Mouse (Mus musculus): Measurements from ENCODE around the gene Aqp2. TPM values are rescaled to one million over a fixed set of nuclear protein-coding genes. Genes with fewer than 3 reads are reported as not detected.

Aqp2 gene
- polyA plus RNA-seq, 1 experiment from 2014 or later: not detected

GRCm38 (mm10) chr15:99594951-99595350 is 16.1 kb downstream of the Aqp2 start:
- Histone ChIP-seq H3K27ac (no peak overlapping the region), H3K27me3 (peaks cover 67% of the 10 kb centered on the region), H3K36me3 (no peaks in the 10 kb centered on the region), H3K4me1 (replicated peaks) (peaks cover 43% of the 10 kb centered on the region), H3K9ac (peak overlapping the region; percentile 35; the same call in 1 of the 2 replicates), H3K4me2 (no peak overlapping the region), H3K4me3 (no peak overlapping the region), H3K9me3 (no peaks in the 10 kb centered on the region)
- no peak for ATAC-seq (ENCODE audit: low FRiP score)
- WGBS: 91% methylated on average over 10 of the region's 10 CpGs

- H3K27me3 ChIP-seq: peaks cover 65% of the 10 kb centered on the region
- H3K36me3 ChIP-seq: no peaks in the 10 kb centered on the region
- 0% methylated on average over 7 of the region's 7 CpGs for WGBS
- ATAC-seq (ENCODE audit: low FRiP score): peak; percentile 88
- H3K4me2 ChIP-seq: peak overlapping the region; percentile 18; the same call in 1 of the 2 replicates
- no peak overlapping the region for H3K9ac ChIP-seq
- H3K4me3 ChIP-seq: no peak overlapping the region
- peak overlapping the region; percentile 66 for H3K27ac ChIP-seq
- no peaks in the 10 kb centered on the region for H3K9me3 ChIP-seq
- H3K4me1 ChIP-seq (replicated peaks): peaks cover 46% of the 10 kb centered on the region
These were observed 17.3 kb downstream of the Aqp2 start for GRCm38 (mm10) chr15:99596056-99596687.

GRCm38 (mm10) chr15:99596841-99597240 is 18.0 kb downstream of the Aqp2 start:
- Histone ChIP-seq H3K27ac (peak overlapping the region; percentile 66), H3K4me1 (replicated peaks) (peaks cover 52% of the 10 kb centered on the region), H3K36me3 (no peaks in the 10 kb centered on the region)

GRCm38 (mm10) chr15:99597596-99597995 is 18.7 kb downstream of the Aqp2 start:
- Histone ChIP-seq H3K4me1 (replicated peaks) (peaks cover 53% of the 10 kb centered on the region), H3K9me3 (no peaks in the 10 kb centered on the region), H3K36me3 (no peaks in the 10 kb centered on the region), H3K9ac (no peak overlapping the region), H3K27ac (no peak overlapping the region), H3K27me3 (peaks cover 51% of the 10 kb centered on the region), H3K4me3 (no peak overlapping the region), H3K4me2 (no peak overlapping the region)
- WGBS: 53% methylated on average over 8 of the region's 8 CpGs
- ATAC-seq (ENCODE audit: low FRiP score): no peak

More at GRCm38 (mm10) chr15:99596841-99597240, 18.0 kb downstream of the Aqp2 start:
- Histone ChIP-seq H3K9me3 (no peaks in the 10 kb centered on the region), H3K27me3 (peaks cover 59% of the 10 kb centered on the region), H3K4me2 (no peak overlapping the region), H3K9ac (no peak overlapping the region), H3K4me3 (no peak overlapping the region)
- 65% methylated on average over 7 of the region's 7 CpGs for WGBS
- ATAC-seq (ENCODE audit: low FRiP score): no peak

GRCm38 (mm10) chr15:99599245-99600070 is 20.6 kb downstream of the Aqp2 start:
- ATAC-seq (ENCODE audit: low FRiP score): peak; percentile 19; the same call in 1 of the 2 replicates
- 34% methylated on average over 17 of the region's 17 CpGs for WGBS
- H3K4me2 ChIP-seq: 0 out of 2 replicates have a peak overlapping the region, but pooled peaks have one; percentile 26
- peak overlapping the region; percentile 3; the same call in 1 of the 2 replicates for H3K4me3 ChIP-seq
- no peaks in the 10 kb centered on the region for H3K9me3 ChIP-seq
- peak overlapping the region; percentile 84 for H3K27ac ChIP-seq
- no peaks in the 10 kb centered on the region for H3K36me3 ChIP-seq
- peaks cover 33% of the 10 kb centered on the region for H3K27me3 ChIP-seq
- peak overlapping the region; percentile 55 for H3K9ac ChIP-seq
- H3K4me1 ChIP-seq (replicated peaks): peaks cover 63% of the 10 kb centered on the region

- no peaks in the 10 kb centered on the region for H3K9me3 ChIP-seq
- H3K4me1 ChIP-seq (replicated peaks): peaks cover 77% of the 10 kb centered on the region
- H3K4me3 ChIP-seq: 0 out of 2 replicates have a peak within 1 kb of the TSS, but pooled peaks have one; percentile 3
- H3K27me3 ChIP-seq: 0 out of 2 replicates have a peak, but pooled peaks cover 19% of the 10 kb centered on the region
- H3K9ac ChIP-seq: peak within 1 kb of the TSS; percentile 58
- peak within 1 kb of the TSS; percentile 26 for H3K4me2 ChIP-seq
- H3K27ac ChIP-seq: peak within 1 kb of the TSS; percentile 86
- WGBS: 50% methylated on average over 22 of the region's 22 CpGs
- H3K36me3 ChIP-seq: no peaks in the 10 kb centered on the region
- no peak for ATAC-seq (ENCODE audit: low FRiP score)
These were observed 22.3 kb downstream of the Aqp2 start, which contains the start of gene Aqp6 for GRCm38 (mm10) chr15:99600986-99601822. TSS of gene Aqp6 (plus strand) at chr15:99601400.

- Histone ChIP-seq H3K4me3 (no peak overlapping the region), H3K9ac (peak overlapping the region; percentile 58; the same call in 1 of the 2 replicates), H3K4me1 (replicated peaks) (peaks cover 77% of the 10 kb centered on the region), H3K9me3 (no peaks in the 10 kb centered on the region), H3K36me3 (no peaks in the 10 kb centered on the region), H3K27me3 (0 out of 2 replicates have a peak, but pooled peaks cover 19% of the 10 kb centered on the region), H3K4me2 (peak overlapping the region; percentile 25; the same call in 1 of the 2 replicates), H3K27ac (peak overlapping the region; percentile 84)
- 6% methylated on average over 5 of the region's 5 CpGs for WGBS
- ATAC-seq (ENCODE audit: low FRiP score): no peak
These were observed 22.9 kb downstream of the Aqp2 start for GRCm38 (mm10) chr15:99601823-99602120.

GRCm38 (mm10) chr15:99602206-99602820 is 23.5 kb downstream of the Aqp2 start:
- Histone ChIP-seq H3K36me3 (no peaks in the 10 kb centered on the region), H3K27me3 (0 out of 2 replicates have a peak, but pooled peaks cover 19% of the 10 kb centered on the region), H3K9me3 (no peaks in the 10 kb centered on the region), H3K4me2 (no peak overlapping the region), H3K9ac (no peak overlapping the region), H3K4me3 (no peak overlapping the region), H3K4me1 (replicated peaks) (peaks cover 79% of the 10 kb centered on the region), H3K27ac (peak overlapping the region; percentile 86)
- 53% methylated on average over 17 of the region's 17 CpGs for WGBS
- ATAC-seq (ENCODE audit: low FRiP score): no peak

- WGBS: 89% methylated on average over 7 of the region's 7 CpGs
- Histone ChIP-seq H3K4me2 (no peak overlapping the region), H3K4me3 (no peak overlapping the region), H3K27ac (peak overlapping the region; percentile 86; the same call in 1 of the 2 replicates), H3K27me3 (0 out of 2 replicates have a peak, but pooled peaks cover 12% of the 10 kb centered on the region), H3K9me3 (no peaks in the 10 kb centered on the region), H3K4me1 (replicated peaks) (peaks cover 80% of the 10 kb centered on the region), H3K9ac (no peak overlapping the region), H3K36me3 (no peaks in the 10 kb centered on the region)
- ATAC-seq (ENCODE audit: low FRiP score): no peak
These were observed 24.4 kb downstream of the Aqp2 start for GRCm38 (mm10) chr15:99603216-99603615.

GRCm38 (mm10) chr15:99605595-99605994 is 26.7 kb downstream of the Aqp2 start:
- Histone ChIP-seq H3K27ac (no peak overlapping the region), H3K4me2 (no peak overlapping the region), H3K4me1 (replicated peaks) (peaks cover 75% of the 10 kb centered on the region), H3K27me3 (0 out of 2 replicates have a peak, but pooled peaks cover 6% of the 10 kb centered on the region), H3K9ac (no peak overlapping the region), H3K4me3 (no peak overlapping the region), H3K36me3 (no peaks in the 10 kb centered on the region), H3K9me3 (no peaks in the 10 kb centered on the region)
- ATAC-seq (ENCODE audit: low FRiP score): no peak
- 43% methylated on average over 3 of the region's 3 CpGs for WGBS

GRCm38 (mm10) chr15:99606515-99606914 is 27.7 kb downstream of the Aqp2 start:
- H3K36me3 ChIP-seq: no peaks in the 10 kb centered on the region
- WGBS: 27% methylated on average over 5 of the region's 5 CpGs
- H3K27me3 ChIP-seq: no peaks in the 10 kb centered on the region
- H3K9me3 ChIP-seq: no peaks in the 10 kb centered on the region
- ATAC-seq (ENCODE audit: low FRiP score): no peak
- peak overlapping the region; percentile 73; the same call in 1 of the 2 replicates for H3K27ac ChIP-seq
- no peak overlapping the region for H3K4me2 ChIP-seq
- H3K4me1 ChIP-seq (replicated peaks): peaks cover 73% of the 10 kb centered on the region
- no peak overlapping the region for H3K9ac ChIP-seq
- H3K4me3 ChIP-seq: no peak overlapping the region
